Mouse (Mus musculus) urinary bladder, postnatal 25 days (tissue): ENCODE data around the gene Jazf1.

Source experiments
- DNase-seq: peaks from one replicate; pipeline ENCODE4 v3.0.0; 2022; ENCODE audit warnings: low spot score

Jazf1 gene

GRCm38 (mm10) chr6:52846314-52846713 is 222.1 kb downstream of the Jazf1 start:
- DNase-seq, result no peak

DNA sequence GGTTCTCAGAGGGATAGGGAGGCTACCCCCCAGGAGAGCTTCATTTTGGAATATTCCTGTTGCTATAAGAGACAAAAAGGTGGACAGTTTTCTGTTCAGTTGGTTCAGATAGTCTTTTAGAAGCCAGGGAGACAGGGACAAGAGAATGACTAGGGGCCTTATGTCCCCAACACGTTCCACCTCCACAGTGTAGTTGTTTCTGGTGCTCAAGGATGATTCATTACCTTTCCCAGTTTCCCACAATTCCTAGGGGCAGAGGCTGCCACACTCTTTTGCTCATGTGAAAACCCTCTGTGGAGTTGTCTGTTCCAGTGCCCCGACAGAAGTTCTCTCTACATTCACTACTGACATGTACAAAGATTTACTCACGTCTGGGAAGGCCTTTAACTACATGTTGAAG is 223.7 kb downstream of the Jazf1 start:
- no peak for DNase-seq

GRCm38 (mm10) chr6:52843027-52843426 is 225.4 kb downstream of the Jazf1 start:
- no peak for DNase-seq

- DNase-seq, result no peak
Measured at GRCm38 (mm10) chr6:52842598-52842997, 225.8 kb downstream of the Jazf1 start.

DNA sequence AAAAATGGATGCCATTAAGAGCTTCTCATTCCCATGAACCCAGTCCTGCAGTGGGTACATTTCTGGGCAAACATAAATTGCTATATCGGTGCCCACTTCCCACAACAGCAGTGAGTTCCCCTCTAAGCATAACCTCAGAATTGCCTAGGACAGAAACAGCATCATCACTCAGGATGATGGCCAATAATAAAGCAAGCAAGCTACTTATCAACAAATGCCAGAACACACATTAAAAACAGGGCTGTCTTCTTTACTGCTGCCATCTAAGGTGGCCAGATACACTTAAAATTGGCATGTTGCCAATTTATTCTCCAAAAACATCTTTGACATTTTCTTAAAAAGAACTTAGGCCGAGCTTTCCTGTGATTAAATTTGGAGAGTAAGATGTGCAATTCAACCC is 226.8 kb downstream of the Jazf1 start:
- DNase-seq, result no peak

DNA sequence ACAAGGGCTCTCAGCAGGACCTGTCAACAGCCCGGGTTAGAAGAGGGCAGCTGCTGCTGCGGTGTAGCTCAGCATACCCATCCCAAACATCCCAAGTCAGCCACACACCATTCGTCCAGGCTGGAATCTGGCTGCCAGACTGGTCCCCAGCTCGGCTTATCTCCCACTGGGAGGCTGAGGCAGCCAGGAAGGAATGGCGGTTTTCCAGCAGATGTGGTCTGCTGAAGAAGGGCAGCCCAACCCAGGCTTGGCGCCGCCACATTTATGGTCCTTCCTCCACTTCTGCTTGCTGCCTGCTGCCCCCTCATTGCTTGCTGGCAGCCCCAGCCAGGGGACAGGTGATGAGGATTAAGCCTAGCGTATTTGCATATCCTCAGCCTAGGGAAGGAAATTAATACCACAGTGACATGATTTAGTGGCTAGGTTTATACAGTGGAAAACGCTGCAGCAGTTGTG is 227.8 kb downstream of the Jazf1 start:
- DNase-seq, result no peak

DNA sequence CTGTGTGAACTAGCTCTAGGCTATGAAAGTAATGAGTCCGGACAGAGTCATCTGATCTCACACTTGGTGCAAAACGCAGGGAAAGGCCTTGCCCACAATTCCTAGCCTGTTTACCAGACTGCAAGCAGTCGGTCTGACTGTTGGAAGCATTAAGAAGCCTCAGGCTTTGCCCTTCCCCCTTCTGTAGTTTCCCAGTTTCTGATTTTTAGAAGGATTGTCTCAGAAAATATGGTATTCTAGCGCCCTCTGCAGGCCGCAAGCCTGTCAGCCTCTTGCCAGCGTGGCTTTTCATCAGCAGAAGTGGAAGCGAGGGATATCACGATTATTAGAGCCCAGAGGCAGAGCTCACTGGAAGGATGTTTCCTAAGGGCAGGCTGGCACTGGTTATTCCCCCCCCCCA is 229.7 kb downstream of the Jazf1 start:
- DNase-seq, result peak; percentile 87

- DNase-seq, result no peak
Measured at GRCm38 (mm10) chr6:52837792-52838191, 230.6 kb downstream of the Jazf1 start.

GRCm38 (mm10) chr6:52836201-52836950 is 232.1 kb downstream of the Jazf1 start:
- DNase-seq, result no peak

GRCm38 (mm10) chr6:52827752-52828277 is 240.6 kb downstream of the Jazf1 start:
- DNase-seq, result no peak

GRCm38 (mm10) chr6:52825535-52825934 is 242.9 kb downstream of the Jazf1 start:
- DNase-seq, result peak; percentile 48

GRCm38 (mm10) chr6:52824977-52825482 is 243.4 kb downstream of the Jazf1 start:
- no peak for DNase-seq

DNA sequence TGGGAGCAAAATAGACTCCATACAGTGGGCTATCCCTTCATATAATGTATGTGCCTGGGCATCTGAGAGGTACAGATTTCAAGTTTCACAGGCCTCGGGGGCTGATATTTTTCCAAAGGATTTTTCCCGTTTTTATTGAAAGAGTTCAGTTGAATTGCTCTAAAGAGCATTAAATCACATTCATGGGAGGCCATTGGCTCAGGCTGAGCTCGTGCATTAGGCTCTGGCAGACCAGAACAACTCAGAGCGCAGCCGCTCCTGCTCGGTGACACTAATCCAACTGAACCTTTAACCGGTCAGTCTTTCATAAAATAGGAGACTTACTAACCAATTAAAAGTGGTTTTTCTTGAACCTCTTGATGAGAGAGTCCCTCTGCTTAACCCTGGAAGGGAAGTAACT is 245.4 kb downstream of the Jazf1 start:
- no peak for DNase-seq

DNA sequence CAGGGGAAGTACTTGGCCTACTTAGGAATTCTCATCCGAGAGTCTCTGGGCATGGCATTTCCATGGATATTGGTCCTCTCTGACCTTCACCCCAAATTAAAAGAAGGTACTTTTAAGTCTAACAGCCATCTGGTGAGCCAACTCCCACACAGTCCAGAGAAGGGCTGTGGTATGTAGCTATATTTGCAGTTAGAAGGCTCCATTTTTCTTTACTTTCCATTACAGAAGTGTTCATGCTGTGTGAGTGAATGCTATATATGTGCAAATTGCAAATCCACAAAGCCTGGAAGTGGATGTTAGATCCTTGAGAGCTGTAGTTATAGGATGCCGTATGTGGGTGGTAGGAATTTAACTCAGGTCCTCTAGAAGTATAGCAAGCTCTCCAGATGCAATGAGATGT is 245.8 kb downstream of the Jazf1 start:
- DNase-seq, result no peak

DNA sequence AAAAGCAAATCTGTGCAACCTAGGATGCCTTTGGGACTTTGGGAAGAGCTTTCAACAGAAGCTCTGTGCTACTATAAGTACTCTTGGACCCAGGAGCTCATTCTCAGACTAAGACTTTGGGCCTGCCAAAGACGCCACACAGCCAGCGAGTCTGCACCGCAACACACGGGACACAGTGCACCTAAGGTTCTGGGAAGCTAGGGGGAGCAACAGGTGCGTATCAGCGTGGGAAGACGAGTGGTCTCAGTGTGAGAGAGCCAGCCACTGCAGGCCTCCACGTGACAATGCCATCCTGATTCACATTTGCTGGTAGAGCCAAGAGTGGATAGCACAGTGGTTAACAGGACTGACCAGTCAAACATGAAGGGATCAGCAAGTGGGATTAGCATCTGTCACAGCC is 249.1 kb downstream of the Jazf1 start:
- no peak for DNase-seq

GRCm38 (mm10) chr6:52818041-52818440 is 250.4 kb downstream of the Jazf1 start:
- no peak for DNase-seq

- no peak for DNase-seq
Measured at GRCm38 (mm10) chr6:52817203-52817874, 251.1 kb downstream of the Jazf1 start.

- no peak for DNase-seq
Measured at GRCm38 (mm10) chr6:52805237-52805856, 263.1 kb downstream of the Jazf1 start.

DNA sequence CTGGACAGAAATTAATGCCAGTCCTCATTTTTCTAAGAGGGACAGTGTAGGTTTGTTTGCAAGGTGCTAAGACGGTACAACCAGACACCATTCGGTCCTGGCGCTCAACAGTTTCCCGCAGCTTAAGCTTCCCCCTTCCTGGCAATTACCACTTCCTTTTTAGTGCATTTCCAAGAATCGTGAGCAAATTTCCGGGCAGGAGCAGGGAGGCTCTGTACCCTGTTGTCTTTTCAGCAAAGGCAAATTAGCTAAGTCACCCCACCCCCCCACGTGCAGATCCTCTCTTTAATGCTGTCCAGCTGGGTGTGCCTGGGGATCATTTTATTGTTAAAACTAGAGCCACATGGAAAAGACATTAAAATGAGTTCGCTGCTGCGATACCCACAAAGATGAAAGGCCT is 266.2 kb downstream of the Jazf1 start:
- no peak for DNase-seq

DNA sequence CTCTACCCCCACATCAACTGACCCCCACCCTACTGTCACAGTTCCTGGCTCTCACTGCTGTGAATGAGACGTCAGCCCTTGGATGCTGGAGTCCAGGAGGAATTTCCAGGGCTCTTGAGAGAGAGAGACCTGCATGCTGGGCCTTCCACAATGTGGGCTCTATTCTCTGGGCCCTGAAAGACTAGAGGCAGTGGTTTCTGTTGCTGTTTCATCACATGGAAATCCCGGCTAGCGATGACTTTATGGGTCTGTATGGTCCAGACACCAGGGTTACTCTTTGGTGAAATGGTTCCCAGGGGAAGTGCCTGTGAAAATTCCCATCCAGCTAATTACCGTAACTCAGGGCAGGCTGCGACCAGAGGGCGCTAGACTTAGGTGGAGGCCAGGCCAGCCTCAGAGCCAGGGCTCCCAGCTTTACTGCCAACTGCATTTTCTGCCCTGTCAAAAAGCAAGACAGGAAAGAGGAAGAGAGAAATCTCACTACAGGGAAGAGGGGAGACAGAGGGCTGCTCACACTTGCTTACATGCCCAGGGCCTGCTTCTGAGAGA is 271.1 kb downstream of the Jazf1 start:
- no peak for DNase-seq

DNA sequence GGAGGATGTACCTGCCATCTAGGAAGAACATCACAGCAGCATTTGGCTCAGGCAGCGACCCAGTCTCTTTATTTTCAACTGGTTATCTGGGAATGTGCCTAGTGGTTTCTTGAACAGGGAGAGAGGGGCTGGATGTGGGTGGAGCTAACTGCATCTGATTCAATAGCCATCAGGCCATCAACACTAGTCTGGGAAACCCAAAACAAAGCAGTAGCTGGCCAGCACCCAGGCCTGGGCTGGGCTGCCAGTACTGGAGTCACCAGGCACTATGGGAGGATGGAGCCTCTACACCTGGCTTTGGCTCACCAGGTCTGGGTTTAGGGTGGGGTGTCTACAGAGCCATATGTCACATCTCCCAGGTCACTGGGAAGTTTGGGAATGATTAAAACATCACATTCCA is 271.7 kb downstream of the Jazf1 start:
- no peak for DNase-seq

DNA sequence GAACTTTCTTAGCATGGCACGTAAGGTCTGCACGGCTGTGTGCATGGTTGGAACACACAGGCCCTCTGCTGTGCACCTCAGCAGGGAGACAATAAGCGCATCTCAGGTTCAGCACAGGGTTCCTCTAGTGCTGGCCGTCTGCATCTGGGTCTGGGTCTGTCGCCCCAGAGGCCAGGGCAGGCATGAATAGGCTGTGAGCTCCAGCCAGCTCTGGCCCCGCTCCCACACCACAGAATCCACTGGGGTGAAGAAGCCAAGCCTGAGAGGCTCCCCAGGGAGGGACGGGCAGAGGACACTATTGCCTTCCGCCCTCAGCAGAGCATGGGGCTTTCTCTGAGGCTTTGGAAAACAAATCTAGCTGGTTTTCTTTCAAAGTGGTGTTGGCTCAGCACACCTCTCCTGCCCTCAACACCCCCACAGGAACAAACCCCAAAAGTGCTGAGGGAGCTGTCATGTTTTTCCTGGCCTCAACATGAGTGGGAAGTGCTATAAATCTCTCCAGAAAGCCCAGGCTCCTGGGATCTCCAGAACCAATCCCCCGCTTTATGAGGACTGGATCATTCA is 272.3 kb downstream of the Jazf1 start:
- DNase-seq, result no peak
